Mouse (Mus musculus): ENCODE results near the gene Nup214. TPM values are rescaled to one million over a fixed set of nuclear protein-coding genes. Genes with fewer than 3 reads are reported as not detected.

The Nup214 gene
- polyA plus RNA-seq, 1 experiment from 2014 or later, result 72.7 TPM

DNA sequence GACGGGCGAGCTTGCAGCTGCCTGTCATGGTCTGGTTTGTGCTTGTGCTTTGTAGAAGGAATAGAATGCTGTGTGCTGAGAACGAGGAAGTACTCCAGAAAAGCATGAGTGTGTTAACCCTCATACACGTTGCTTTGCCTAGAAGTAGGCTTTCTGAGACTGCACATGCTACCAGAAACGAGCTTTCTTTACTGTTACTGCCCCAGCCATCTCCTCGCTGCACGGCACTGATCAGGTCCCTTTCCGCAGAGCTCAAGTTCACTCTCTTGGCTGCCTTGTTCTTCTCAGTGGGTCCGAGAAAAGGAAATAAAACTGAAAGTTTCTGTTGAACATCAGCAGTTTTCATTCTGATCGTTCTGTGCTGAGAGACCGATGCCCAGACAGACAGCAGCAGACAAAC, 34.5 kb downstream of the Nup214 start:
- H3K4me1 ChIP-seq (ENCODE audit: control insufficient read depth, insufficient read depth, low read length), result no peaks in the 10 kb centered on the region
- H3K36me3 ChIP-seq (ENCODE audit: control insufficient read depth, insufficient read depth, low read length), result peaks cover 24% of the 10 kb centered on the region
- ATAC-seq (ENCODE audit: insufficient read depth, low FRiP score, low TSS enrichment) (no peak), DNase-seq (ENCODE audit: low spot score) (no peak)
- no peak overlapping the region for H3K4me3 ChIP-seq (ENCODE audit: low read depth, low read length)
- H3K27me3 ChIP-seq (ENCODE audit: control insufficient read depth, insufficient read depth, low read length), result no peaks in the 10 kb centered on the region
- no peak overlapping the region for H3K27ac ChIP-seq (ENCODE audit: low read depth, low read length)
- H3K4me2 ChIP-seq (ENCODE audit: low read depth), result no peak overlapping the region
- no peak overlapping the region for H3K9ac ChIP-seq (ENCODE audit: low read length)
- no peaks in the 10 kb centered on the region for H3K9me3 ChIP-seq (ENCODE audit: control insufficient read depth, low read length)
- WGBS, result 94% methylated on average over 11 of the region's 11 CpGs

DNA sequence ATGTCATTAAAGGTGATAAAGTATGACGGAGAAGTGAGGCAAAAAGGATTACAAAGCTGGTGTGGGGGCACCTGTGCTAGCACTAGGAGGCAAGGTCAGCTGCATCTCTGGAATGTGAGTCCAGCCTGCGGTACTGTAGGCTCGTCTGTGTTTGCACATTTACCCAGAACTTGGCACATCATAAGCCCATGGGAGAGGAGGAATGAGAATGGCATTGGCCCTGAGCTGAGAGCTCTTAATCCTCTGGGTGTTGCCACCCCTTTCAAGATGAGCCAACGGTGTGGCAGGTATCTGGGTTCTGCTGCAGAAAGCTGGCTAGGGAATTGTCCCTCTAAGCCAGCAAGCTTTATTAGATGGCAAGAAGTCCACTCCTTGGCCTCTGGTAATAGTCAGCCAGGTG, 45.5 kb downstream of the Nup214 start:
- Histone ChIP-seq H3K4me2 (ENCODE audit: low read depth) (no peak overlapping the region), H3K27me3 (ENCODE audit: control insufficient read depth, insufficient read depth, low read length) (no peaks in the 10 kb centered on the region), H3K27ac (ENCODE audit: low read depth, low read length) (no peak overlapping the region), H3K4me3 (ENCODE audit: low read depth, low read length) (no peak overlapping the region), H3K9me3 (ENCODE audit: control insufficient read depth, low read length) (no peaks in the 10 kb centered on the region), H3K4me1 (ENCODE audit: control insufficient read depth, insufficient read depth, low read length) (no peaks in the 10 kb centered on the region), H3K36me3 (ENCODE audit: control insufficient read depth, insufficient read depth, low read length) (peaks cover 28% of the 10 kb centered on the region), H3K9ac (ENCODE audit: low read length) (no peak overlapping the region)
- 89% methylated on average over 4 of the region's 4 CpGs for WGBS
- no peak for DNase-seq (ENCODE audit: low spot score)
- ATAC-seq (ENCODE audit: insufficient read depth, low FRiP score, low TSS enrichment), result no peak

DNA sequence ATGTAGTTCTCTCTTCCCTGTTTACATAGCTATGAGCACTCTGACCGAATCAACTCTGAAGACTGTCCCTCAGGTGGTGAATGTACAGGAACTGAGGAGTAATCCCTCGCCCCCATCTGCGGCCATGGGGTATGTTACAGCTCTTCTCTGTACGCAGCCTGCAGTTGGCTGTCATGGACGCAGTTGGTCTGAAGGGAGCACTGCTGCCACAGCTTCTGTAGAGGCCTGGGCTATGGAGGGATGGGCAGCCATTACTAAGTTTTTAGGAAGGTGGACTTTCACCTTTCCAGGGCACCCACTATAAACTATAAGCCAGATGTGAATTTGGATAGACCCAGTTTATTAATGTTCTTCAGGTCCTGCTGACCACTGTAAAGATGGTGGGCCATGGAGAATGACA, 46.0 kb downstream of the Nup214 start:
- 93% methylated on average over 5 of the region's 5 CpGs for WGBS
- no peak overlapping the region for H3K4me3 ChIP-seq (ENCODE audit: low read depth, low read length)
- H3K4me1 ChIP-seq (ENCODE audit: control insufficient read depth, insufficient read depth, low read length), result no peaks in the 10 kb centered on the region
- H3K27ac ChIP-seq (ENCODE audit: low read depth, low read length), result no peak overlapping the region
- no peak overlapping the region for H3K4me2 ChIP-seq (ENCODE audit: low read depth)
- H3K36me3 ChIP-seq (ENCODE audit: control insufficient read depth, insufficient read depth, low read length), result peaks cover 30% of the 10 kb centered on the region
- H3K9me3 ChIP-seq (ENCODE audit: control insufficient read depth, low read length), result no peaks in the 10 kb centered on the region
- no peak for DNase-seq (ENCODE audit: low spot score)
- no peaks in the 10 kb centered on the region for H3K27me3 ChIP-seq (ENCODE audit: control insufficient read depth, insufficient read depth, low read length)
- ATAC-seq (ENCODE audit: insufficient read depth, low FRiP score, low TSS enrichment), result no peak
- no peak overlapping the region for H3K9ac ChIP-seq (ENCODE audit: low read length)

DNA sequence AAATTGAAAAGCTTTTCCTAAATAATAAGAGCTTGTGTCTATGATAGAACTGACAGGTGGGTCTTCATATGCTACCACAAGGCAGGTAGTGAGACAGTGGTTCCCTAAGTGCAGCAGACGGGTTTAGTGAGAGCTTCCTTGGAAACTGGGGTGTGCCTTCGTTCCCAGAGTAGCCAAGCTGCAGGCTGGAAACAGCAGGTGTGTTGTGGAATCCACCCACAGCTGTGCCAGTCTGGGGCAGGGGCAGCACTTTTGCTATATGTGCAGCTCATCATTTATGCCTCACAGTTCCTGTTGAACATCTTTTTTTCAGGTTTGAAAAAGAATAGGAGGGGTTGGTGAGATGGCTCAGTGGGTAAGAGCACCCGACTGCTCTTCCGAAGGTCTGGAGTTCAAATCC, 50.1 kb downstream of the Nup214 start:
- 93% methylated on average over 4 of the region's 4 CpGs for WGBS
- H3K9me3 ChIP-seq (ENCODE audit: control insufficient read depth, low read length), result no peaks in the 10 kb centered on the region; the same call in 1 of the 2 replicates
- H3K4me2 ChIP-seq (ENCODE audit: low read depth), result no peak overlapping the region
- no peaks in the 10 kb centered on the region for H3K27me3 ChIP-seq (ENCODE audit: control insufficient read depth, insufficient read depth, low read length)
- H3K4me3 ChIP-seq (ENCODE audit: low read depth, low read length), result no peak overlapping the region
- H3K4me1 ChIP-seq (ENCODE audit: control insufficient read depth, insufficient read depth, low read length), result no peaks in the 10 kb centered on the region
- no peak overlapping the region for H3K9ac ChIP-seq (ENCODE audit: low read length)
- ATAC-seq (ENCODE audit: insufficient read depth, low FRiP score, low TSS enrichment) (no peak), DNase-seq (ENCODE audit: low spot score) (no peak)
- peaks cover 22% of the 10 kb centered on the region for H3K36me3 ChIP-seq (ENCODE audit: control insufficient read depth, insufficient read depth, low read length)
- H3K27ac ChIP-seq (ENCODE audit: low read depth, low read length), result no peak overlapping the region

DNA sequence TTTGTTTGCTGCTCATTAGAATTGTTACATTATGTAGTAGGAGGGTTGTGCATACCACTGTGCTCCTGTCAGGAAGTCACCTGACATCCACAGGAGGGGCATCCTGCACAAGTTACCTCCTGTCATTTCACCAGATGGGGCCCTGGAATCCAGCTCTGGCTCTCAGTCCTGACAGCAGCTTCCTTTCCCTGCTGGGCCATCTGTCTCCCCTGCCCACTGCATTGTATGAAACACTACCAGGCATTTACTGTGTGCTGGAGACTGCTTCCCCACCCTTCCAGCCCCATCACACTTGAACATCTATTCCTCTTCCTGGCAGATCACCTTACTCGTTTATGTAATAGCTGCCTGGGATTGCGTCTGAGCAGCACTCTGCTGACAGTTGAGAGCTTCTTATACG, 55.4 kb downstream of the Nup214 start:
- 0 out of 2 replicates have a peak overlapping the region, but pooled peaks have one; percentile 14 for H3K27ac ChIP-seq (ENCODE audit: low read depth, low read length)
- DNase-seq (ENCODE audit: low spot score) (no peak), ATAC-seq (ENCODE audit: insufficient read depth, low FRiP score, low TSS enrichment) (no peak)
- H3K36me3 ChIP-seq (ENCODE audit: control insufficient read depth, insufficient read depth, low read length), result peaks cover 24% of the 10 kb centered on the region
- H3K4me3 ChIP-seq (ENCODE audit: low read depth, low read length), result no peak overlapping the region
- H3K4me1 ChIP-seq (ENCODE audit: control insufficient read depth, insufficient read depth, low read length), result no peaks in the 10 kb centered on the region
- no peaks in the 10 kb centered on the region; the same call in 1 of the 2 replicates for H3K9me3 ChIP-seq (ENCODE audit: control insufficient read depth, low read length)
- no peak overlapping the region for H3K9ac ChIP-seq (ENCODE audit: low read length)
- no peak overlapping the region for H3K4me2 ChIP-seq (ENCODE audit: low read depth)
- H3K27me3 ChIP-seq (ENCODE audit: control insufficient read depth, insufficient read depth, low read length), result no peaks in the 10 kb centered on the region
- WGBS, result 82% methylated on average over 3 of the region's 3 CpGs

DNA sequence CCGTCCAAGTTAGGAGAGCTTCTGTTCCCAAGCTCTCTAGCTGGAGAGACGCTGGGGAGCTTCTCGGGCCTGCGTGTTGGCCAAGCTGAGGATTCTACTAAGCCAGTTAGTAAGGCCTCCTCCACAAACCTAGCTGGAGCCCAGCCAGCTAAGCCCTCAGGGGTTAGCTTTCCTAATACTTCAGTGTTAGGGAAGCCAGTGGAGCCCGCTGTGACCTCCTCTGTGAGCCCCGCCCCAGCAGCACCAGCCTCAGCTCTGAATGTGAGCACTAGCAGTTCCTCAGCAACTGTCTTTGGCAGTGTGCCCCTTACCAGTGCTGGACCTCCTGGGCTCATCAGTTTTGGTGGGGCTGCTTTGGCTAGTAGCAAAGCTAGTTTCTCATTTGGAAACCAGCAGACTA, 59.2 kb downstream of the Nup214 start:
- Histone ChIP-seq H3K36me3 (ENCODE audit: control insufficient read depth, insufficient read depth, low read length) (peaks cover 18% of the 10 kb centered on the region), H3K9ac (ENCODE audit: low read length) (no peak overlapping the region), H3K4me3 (ENCODE audit: low read depth, low read length) (no peak overlapping the region), H3K27ac (ENCODE audit: low read depth, low read length) (no peak overlapping the region), H3K9me3 (ENCODE audit: control insufficient read depth, low read length) (no peaks in the 10 kb centered on the region; the same call in 1 of the 2 replicates), H3K27me3 (ENCODE audit: control insufficient read depth, insufficient read depth, low read length) (no peaks in the 10 kb centered on the region), H3K4me1 (ENCODE audit: control insufficient read depth, insufficient read depth, low read length) (no peaks in the 10 kb centered on the region), H3K4me2 (ENCODE audit: low read depth) (no peak overlapping the region)
- no peak for ATAC-seq (ENCODE audit: insufficient read depth, low FRiP score, low TSS enrichment)
- 94% methylated on average over 6 of the region's 6 CpGs for WGBS
- no peak for DNase-seq (ENCODE audit: low spot score)

DNA sequence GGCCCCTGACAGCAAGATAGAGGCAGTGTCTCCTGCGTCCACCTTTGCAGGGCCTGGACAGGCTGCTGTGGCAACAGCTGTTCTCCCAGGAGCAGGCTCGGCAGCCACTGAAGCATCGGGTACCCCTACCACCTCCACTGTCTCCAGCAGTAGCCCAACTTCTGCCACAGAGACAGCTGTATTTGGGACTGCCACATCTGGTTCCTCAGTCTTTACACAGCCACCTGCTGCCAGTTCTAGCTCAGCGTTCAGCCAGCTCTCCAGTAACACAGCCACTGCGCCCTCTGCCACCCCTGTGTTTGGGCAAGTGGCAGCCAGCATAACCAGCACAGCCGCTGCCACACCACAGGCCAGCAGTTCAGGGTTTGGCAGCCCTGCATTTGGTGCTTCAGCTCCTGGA, 60.0 kb downstream of the Nup214 start:
- H3K27me3 ChIP-seq (ENCODE audit: control insufficient read depth, insufficient read depth, low read length), result no peaks in the 10 kb centered on the region
- H3K4me2 ChIP-seq (ENCODE audit: low read depth), result no peak overlapping the region
- DNase-seq (ENCODE audit: low spot score) (no peak), ATAC-seq (ENCODE audit: insufficient read depth, low FRiP score, low TSS enrichment) (no peak)
- H3K4me1 ChIP-seq (ENCODE audit: control insufficient read depth, insufficient read depth, low read length), result no peaks in the 10 kb centered on the region
- H3K9ac ChIP-seq (ENCODE audit: low read length), result no peak overlapping the region
- no peaks in the 10 kb centered on the region for H3K9me3 ChIP-seq (ENCODE audit: control insufficient read depth, low read length)
- H3K27ac ChIP-seq (ENCODE audit: low read depth, low read length), result no peak overlapping the region
- 94% methylated on average over 6 of the region's 6 CpGs for WGBS
- H3K36me3 ChIP-seq (ENCODE audit: control insufficient read depth, insufficient read depth, low read length), result peaks cover 22% of the 10 kb centered on the region
- no peak overlapping the region for H3K4me3 ChIP-seq (ENCODE audit: low read depth, low read length)

DNA sequence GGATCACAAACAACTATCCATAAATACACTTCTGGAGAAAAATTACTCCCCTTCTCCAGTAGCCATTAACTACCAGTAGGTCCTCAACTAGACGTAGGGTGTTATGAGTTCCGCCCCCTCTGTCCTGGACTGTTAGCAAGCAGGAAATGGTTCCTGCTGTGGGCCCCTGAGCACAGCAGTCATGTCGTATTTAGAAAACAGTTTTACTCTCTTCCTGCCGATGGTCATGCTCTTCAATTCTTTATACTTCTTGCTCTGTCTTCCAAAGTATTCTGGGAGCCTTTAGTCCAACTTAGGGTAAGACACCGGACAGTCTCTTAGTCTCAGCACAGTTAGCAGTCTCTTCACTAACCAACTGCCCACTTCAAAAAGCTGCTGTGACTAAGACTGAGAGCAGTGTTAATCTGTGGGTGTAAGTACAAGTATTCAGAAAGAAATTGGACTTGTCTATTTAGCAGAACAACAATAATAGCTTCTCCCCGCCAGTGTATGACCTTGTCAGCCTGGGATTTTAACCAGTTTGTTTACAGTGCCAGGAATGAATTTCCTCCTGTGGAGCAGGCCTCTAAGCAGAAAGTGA, 63.1 kb downstream of the Nup214 start:
- Histone ChIP-seq H3K27ac (ENCODE audit: low read depth, low read length) (no peak overlapping the region), H3K9ac (ENCODE audit: low read length) (no peak overlapping the region), H3K27me3 (ENCODE audit: control insufficient read depth, insufficient read depth, low read length) (no peaks in the 10 kb centered on the region), H3K9me3 (ENCODE audit: control insufficient read depth, low read length) (no peaks in the 10 kb centered on the region), H3K36me3 (ENCODE audit: control insufficient read depth, insufficient read depth, low read length) (peaks cover 22% of the 10 kb centered on the region), H3K4me1 (ENCODE audit: control insufficient read depth, insufficient read depth, low read length) (no peaks in the 10 kb centered on the region), H3K4me3 (ENCODE audit: low read depth, low read length) (no peak overlapping the region), H3K4me2 (ENCODE audit: low read depth) (no peak overlapping the region)
- DNase-seq (ENCODE audit: low spot score) (no peak), ATAC-seq (ENCODE audit: insufficient read depth, low FRiP score, low TSS enrichment) (no peak)
- WGBS, result 72% methylated on average over 6 of the region's 6 CpGs

DNA sequence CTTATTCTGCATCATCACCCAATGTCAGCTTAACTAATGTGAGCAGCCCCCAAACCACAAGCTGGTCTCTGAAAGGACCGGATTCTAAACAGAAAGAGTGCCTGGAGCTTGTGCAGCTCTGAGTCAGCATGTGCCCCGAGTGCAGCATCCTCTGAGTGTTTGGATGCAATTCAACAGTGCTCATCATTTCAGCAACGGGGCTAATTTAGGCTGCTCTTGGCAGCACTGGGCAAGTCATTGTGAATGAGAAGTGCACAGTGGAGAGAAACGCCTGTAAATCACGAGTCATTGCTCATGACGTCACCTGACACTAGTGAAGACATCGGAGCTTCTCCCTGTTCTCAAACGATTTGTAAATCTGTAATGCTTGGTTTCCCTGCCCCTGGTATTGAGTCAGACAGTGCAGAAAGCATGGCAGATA, 64.4 kb downstream of the Nup214 start:
- Histone ChIP-seq H3K9ac (ENCODE audit: low read length) (no peak overlapping the region), H3K27me3 (ENCODE audit: control insufficient read depth, insufficient read depth, low read length) (no peaks in the 10 kb centered on the region), H3K4me3 (ENCODE audit: low read depth, low read length) (no peak overlapping the region), H3K36me3 (ENCODE audit: control insufficient read depth, insufficient read depth, low read length) (peaks cover 14% of the 10 kb centered on the region), H3K4me1 (ENCODE audit: control insufficient read depth, insufficient read depth, low read length) (no peaks in the 10 kb centered on the region), H3K4me2 (ENCODE audit: low read depth) (no peak overlapping the region), H3K27ac (ENCODE audit: low read depth, low read length) (no peak overlapping the region), H3K9me3 (ENCODE audit: control insufficient read depth, low read length) (no peaks in the 10 kb centered on the region)
- ATAC-seq (ENCODE audit: insufficient read depth, low FRiP score, low TSS enrichment), result no peak
- no peak for DNase-seq (ENCODE audit: low spot score)
- WGBS, result 84% methylated on average over 8 of the region's 8 CpGs
